Mouse (Mus musculus): ENCODE measurements at regions not wholly inside any gene's neighbourhood (a gene's known extent, or its start where the extent isn't known, plus 50 kb on each side); places are given as distances from the start of the nearest gene placed in this dataset.
A peak's percentile ranks its signal among the peaks of the same experiment; 100 is the strongest.

GRCm38 (mm10) chr3:130977921-130978700 lies 132.2 kb upstream of the Lef1 start:
- DNase-seq: no peak

GRCm38 (mm10) chr3:130976206-130976605 lies 134.1 kb upstream of the Lef1 start:
- DNase-seq: no peak

DNA sequence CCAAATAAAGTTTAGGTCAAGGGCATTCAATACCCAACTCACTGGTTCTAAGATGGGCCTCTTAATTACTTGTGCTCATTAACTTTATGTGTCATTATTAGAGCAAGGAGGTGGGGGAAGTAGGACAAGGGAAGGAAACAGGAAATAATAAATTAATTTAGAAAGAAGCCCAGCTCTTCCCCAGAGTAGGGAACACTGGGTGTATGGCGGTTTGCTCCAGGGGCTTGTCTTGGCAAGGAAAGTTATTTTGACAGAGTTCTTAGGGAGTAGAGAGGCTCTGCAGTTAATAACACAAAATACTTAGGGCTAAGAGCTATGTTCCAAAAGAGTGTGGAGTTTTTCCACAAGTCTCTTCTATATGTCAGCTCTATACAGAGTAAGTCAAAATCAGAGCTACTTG lies 135.0 kb upstream of the Lef1 start:
- DNase-seq: no peak

DNA sequence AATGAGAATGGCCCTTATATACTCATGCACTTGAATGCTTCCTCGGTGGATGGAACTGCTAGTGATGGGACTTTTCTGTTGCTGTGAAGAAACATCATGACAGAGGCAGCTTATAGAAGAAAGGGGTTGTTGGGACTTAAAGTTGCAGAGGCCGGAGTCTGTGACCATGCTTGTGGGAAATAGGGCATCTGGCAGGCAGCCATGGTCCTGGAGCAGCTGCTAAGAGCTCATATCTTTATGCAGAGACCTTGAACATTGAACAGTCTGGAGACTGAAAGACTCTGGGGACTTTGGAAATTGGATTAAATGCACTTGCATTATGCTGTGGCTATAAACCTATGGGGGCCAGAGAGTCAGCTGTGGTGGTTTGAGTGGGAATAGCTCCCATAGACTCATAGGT lies 138.1 kb upstream of the Lef1 start:
- peak; percentile 15 for DNase-seq

GRCm38 (mm10) chr3:130965275-130965674 lies 145.0 kb upstream of the Lef1 start:
- no peak for DNase-seq

DNA sequence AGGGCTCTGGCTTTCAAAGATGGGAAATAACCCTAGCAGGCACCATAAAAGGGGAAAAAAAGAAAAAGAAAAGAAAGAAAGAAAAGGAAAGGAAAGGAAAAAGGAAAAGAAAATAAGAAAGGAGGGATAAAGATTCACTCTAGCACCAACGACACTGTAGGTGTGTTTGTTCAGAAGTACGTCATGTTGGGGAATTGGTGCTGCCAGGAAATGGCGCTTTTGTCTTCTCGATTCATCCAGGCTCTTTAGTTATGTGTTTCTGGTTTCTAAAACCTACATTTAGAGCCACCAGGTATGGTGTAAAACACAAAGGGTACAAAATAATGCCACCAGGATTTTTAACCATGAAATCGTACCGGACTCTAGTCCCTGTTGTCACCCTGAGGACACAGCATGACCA lies 146.2 kb upstream of the Lef1 start:
- no peak for DNase-seq

DNA sequence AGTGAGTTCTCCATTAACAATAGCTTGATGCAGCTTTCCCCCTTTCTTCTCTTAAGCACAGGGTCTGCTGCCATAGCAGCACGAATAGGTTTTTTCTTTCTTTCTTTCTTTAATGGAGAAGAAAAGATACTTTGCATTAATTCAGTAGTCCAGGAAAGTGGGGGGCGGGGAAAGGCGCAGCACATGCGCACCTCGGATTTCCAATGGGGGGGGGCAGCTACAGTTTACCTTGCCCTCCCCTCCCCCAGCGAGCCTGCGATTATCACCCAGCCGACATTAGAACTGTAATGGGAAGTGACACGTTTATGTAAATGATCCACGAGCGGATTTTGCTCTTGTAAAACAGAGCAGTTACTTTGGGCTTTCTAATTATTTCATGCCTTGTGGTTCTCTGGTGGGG lies 146.6 kb upstream of the Lef1 start:
- no peak for DNase-seq

- DNase-seq: no peak
Measured at GRCm38 (mm10) chr3:130962701-130963472, 147.4 kb upstream of the Lef1 start.

DNA sequence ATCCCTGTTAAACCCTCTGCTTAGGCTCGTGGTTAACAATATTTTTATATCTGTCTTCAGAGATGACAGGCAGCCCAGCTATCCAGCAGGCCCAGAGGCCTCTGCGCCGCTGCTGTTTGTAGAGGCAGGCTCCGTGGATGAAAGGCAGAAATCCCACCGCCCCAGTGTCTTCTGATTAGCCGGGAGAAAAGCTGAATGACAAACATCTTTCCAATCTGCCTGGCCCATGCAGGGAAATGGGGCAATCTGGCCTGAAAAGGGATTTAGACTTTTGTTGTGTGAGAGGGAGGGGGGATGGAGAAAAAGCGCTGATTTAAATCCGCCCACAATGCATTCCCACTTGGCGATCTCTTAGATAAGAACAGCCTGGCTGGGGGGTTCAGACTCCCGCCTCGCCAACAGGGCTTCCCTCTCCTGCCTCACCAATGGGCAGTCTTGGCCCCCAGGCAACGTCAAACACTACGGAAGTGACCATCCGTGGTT lies 148.1 kb upstream of the Lef1 start:
- no peak for DNase-seq

DNA sequence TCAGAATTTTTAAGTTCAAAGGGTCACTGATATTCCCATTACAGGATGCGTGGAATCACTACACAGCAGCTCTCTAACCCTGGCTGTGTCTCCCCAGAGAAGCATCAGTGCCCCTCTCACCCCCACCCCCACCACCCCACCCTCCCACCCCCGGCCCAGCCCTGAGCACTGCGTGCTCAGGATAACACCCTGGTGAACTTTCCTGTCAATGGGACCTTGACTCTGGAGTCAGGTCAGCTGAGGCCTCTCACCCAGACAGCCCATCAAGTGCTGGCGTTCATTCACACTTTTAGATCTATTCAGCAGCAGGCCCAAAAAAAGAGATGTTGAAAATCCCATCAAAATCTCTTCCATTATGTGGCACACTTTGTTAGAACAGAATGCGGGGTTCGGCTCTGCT lies 148.6 kb upstream of the Lef1 start:
- no peak for DNase-seq

DNA sequence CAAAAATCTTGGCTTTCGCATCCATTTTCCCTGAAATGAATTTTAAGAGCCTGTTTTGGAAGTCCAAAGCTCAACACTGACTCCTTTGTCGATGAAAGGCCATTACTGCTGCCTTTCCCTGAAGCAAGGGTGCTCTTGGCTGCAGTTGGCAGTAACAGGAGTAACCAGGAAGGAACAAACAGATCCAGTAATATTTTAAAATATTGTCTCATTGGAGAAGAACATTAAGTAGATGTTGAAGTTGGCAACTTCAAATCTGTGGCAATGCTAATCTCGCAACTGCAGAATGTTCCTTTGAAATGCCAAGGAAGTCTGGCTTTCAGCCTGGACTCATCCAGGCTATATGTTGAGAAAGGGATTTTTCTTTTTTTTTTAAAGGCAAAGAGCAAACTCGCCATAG lies 154.3 kb upstream of the Lef1 start:
- DNase-seq: no peak

DNA sequence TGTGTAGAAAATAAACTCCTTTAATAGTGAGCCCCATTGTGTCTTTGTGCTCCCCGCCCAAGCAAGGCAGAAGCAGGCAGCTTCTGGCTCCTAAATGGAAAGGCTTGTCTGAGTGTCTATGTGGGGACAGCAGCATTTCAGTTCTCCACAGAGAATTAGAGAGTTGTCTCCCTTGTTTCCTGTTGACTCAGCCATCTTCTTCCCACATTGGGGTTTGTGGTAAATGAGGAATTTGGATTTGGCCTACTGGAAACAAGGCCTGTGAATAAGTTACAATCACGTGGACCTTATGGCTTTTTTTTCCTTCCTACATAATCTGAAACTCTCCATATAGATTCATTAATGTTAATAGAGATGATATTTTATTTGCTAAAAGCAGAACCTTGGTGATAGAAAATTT lies 158.9 kb upstream of the Lef1 start:
- no peak for DNase-seq

DNA sequence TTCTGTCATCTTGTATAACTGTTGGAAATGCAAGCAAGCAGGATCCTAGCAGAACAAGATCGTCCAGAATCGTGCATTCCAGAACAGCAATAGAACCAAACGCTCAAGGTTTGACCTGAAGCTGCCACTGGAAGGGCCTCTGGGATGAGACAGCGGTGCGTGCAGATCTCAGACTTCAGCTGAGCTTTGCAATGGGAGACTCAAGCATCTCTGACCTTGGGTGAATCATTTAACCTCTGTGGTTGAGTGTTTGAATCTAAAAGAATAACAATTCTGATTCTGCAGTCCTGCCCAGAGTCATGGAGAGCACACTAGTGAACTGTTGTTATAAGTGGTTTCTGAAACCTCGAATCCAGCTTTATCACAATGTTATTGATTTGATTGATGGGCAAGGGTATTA lies 159.4 kb upstream of the Lef1 start:
- no peak for DNase-seq

- DNase-seq: no peak
Measured at GRCm38 (mm10) chr3:130947880-130948279, 162.4 kb upstream of the Lef1 start.

GRCm38 (mm10) chr3:130947277-130947606 lies 163.0 kb upstream of the Lef1 start:
- DNase-seq: no peak

GRCm38 (mm10) chr3:130946576-130947276 lies 163.5 kb upstream of the Lef1 start:
- DNase-seq: no peak

GRCm38 (mm10) chr3:130945861-130946449 lies 164.3 kb upstream of the Lef1 start:
- peak; percentile 50 for DNase-seq

- DNase-seq: no peak
Measured at GRCm38 (mm10) chr3:130945396-130945795, 164.9 kb upstream of the Lef1 start.

DNA sequence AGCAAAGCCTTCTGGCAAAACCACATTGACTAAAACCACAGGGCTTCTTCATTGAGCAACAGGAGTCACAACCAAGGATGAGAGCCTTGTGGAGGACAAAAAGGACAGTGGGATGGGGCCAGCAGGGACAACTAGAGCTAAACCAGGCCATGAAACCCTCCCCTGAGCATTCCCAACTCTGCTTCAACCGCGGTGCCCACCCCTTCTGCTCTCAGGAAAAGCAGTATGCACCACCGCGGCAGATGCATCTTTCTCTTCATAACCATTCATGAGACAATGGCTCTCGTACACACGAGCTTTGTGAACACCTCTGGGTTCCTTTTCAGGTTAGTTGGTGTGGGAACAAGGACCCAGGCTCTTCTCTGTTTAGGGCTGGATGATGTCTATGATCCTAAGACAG lies 166.0 kb upstream of the Lef1 start:
- DNase-seq: no peak

DNA sequence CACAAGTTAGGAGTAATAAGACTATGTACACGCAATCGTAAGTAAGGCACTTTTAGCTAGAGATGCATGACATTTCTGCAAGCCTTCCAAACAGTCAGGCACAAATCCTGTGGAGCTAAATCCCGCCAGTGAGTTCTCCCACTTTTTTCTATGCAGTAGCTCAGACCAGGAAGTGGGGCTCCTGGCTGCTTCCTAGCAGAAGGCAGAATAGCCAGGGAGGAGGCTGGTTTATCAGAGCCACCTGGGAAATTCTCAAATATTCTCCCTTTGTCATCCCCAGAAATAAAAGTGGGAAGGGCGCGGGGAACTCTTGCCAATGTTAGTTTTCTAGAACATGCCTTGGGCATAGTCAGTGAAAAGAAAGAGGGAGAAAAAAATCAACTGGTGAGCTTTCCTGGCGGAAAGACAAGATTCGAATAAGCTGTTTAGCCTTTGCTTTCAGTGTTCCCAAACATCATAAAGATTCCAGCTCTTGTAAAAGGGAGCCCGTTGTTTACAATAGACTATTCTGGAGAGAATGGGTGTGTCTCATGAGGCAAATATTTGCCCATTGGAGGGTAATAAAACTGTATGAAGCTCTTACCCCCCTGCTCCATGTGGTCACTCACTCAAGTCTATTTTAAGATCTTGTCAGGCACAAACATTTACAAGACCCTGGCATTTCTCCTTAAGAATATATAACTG lies 167.2 kb upstream of the Lef1 start:
- no peak for DNase-seq

GRCm38 (mm10) chr3:130940302-130940867 lies 169.9 kb upstream of the Lef1 start:
- DNase-seq: no peak

- DNase-seq: no peak
Measured at GRCm38 (mm10) chr3:130936980-130937379, 173.3 kb upstream of the Lef1 start.
